Comparison of ENCODE assay signal across 8 mouse cellular contexts in the genomic region with DNA sequence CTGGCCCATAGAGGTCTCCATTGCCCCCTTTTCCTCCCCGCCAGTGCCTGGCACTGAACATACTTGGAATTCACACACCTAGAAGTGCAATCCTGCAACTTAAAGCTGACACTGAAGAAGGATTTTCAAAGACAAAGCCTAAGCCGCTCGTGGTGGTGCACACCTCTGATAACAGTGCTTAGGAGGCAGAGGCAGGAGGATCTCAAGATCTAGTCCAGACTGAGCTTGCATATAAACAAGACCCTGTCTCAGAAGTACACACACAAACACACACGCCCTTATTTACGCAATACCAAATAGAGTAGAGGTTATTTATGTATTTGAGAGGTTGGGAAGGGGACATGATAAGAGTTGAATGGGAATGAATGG. TPM values are rescaled to one million over a fixed set of nuclear protein-coding genes. Genes with fewer than 3 reads are reported as not detected.
DNase-seq lines count a peak whose midpoint lies in the region; ATAC-seq and TF ChIP-seq lines count a peak whose summit lies in the region.

No protein-coding gene starts in this region.

- H3K9ac ChIP-seq in hindbrain, embryonic 16.5 days (ENCODE audit: low read depth, low read length) = peak overlapping the region; percentile 50
- peak overlapping the region; percentile 11; the same call in 1 of the 2 replicates for H3K9ac ChIP-seq in midbrain, embryonic 16.5 days (ENCODE audit: low read depth, low read length)

- DNase-seq in layer of hippocampus, adult 2 months (ENCODE audit: low spot score in 2 of 2) = peak in 1 of 2 experiments; percentile 19
- DNase-seq in layer of hippocampus, adult 9-10 months (ENCODE audit: low spot score) = no peak
- no peak for DNase-seq in ovary, postnatal 14 days (ENCODE audit: low spot score)
- no peak for DNase-seq in testis, postnatal 10 days (ENCODE audit: low spot score)

- no peaks in the 10 kb centered on the region for H3K36me3 ChIP-seq in hindbrain, embryonic 16.5 days (ENCODE audit: control insufficient read depth, insufficient read depth, low read length)
- no peaks in the 10 kb centered on the region for H3K36me3 ChIP-seq in midbrain, embryonic 16.5 days (ENCODE audit: control insufficient read depth, insufficient read depth, low read length)

- no peaks in the 10 kb centered on the region for H3K9me3 ChIP-seq in hindbrain, embryonic 16.5 days (ENCODE audit: control insufficient read depth, low read length)
- no peaks in the 10 kb centered on the region for H3K9me3 ChIP-seq in midbrain, embryonic 16.5 days (replicated peaks; ENCODE audit: control insufficient read depth, low read length, poor library complexity, severe bottlenecking)

- TF ChIP-seq CTCF in layer of hippocampus, adult 2 months (conservative IDR thresholded peaks at IDR 0.05) = no peak
- TF ChIP-seq CTCF in cortical plate, adult 2 months (IDR thresholded peaks at IDR 0.05; ENCODE audit: extremely low read depth, insufficient read depth, low read length) = no peak

- peak overlapping the region; percentile 49 for H3K4me3 ChIP-seq in layer of hippocampus, adult 2 months
- H3K4me3 ChIP-seq in cortical plate, adult 2 months (ENCODE audit: insufficient read depth, low read length) = peak overlapping the region; percentile 45
- peak overlapping the region; percentile 49 for H3K4me3 ChIP-seq in hindbrain, embryonic 16.5 days (ENCODE audit: low read length)
- H3K4me3 ChIP-seq in midbrain, embryonic 16.5 days (ENCODE audit: low read depth, low read length) = peak overlapping the region; percentile 26

- ATAC-seq in hindbrain, embryonic 16.5 days = no peak
- ATAC-seq in midbrain, embryonic 16.5 days = no peak
- no peak for ATAC-seq in CD4-positive, CD25-positive, alpha-beta regulatory T cell, adult 4 months

- TF ChIP-seq POLR2A in cortical plate, adult 2 months (IDR thresholded peaks at IDR 0.05; ENCODE audit: extremely low read depth, insufficient read depth, low read length) = no peak

- no peaks in the 10 kb centered on the region for H3K27me3 ChIP-seq in hindbrain, embryonic 16.5 days (replicated peaks; ENCODE audit: control insufficient read depth, insufficient read depth, low read length)
- no peaks in the 10 kb centered on the region for H3K27me3 ChIP-seq in midbrain, embryonic 16.5 days (ENCODE audit: control insufficient read depth, insufficient read depth, low read depth, low read length)

- peak overlapping the region; percentile 74; the same call in 1 of the 2 replicates for H3K27ac ChIP-seq in layer of hippocampus, adult 2 months
- peak overlapping the region; percentile 14; the same call in 1 of the 2 replicates for H3K27ac ChIP-seq in cortical plate, adult 2 months (ENCODE audit: insufficient read depth, low read length)
- peak overlapping the region; percentile 40 for H3K27ac ChIP-seq in hindbrain, embryonic 16.5 days (ENCODE audit: low read depth, low read length)
- peak overlapping the region; percentile 62; the same call in 1 of the 2 replicates for H3K27ac ChIP-seq in midbrain, embryonic 16.5 days (ENCODE audit: low read length)

- no peaks in the 10 kb centered on the region for H3K4me1 ChIP-seq in cortical plate, adult 2 months (ENCODE audit: control insufficient read depth, insufficient read depth, low read length)
- no peaks in the 10 kb centered on the region for H3K4me1 ChIP-seq in hindbrain, embryonic 16.5 days (ENCODE audit: control insufficient read depth, insufficient read depth, low read depth, low read length)
- H3K4me1 ChIP-seq in midbrain, embryonic 16.5 days (ENCODE audit: control insufficient read depth, insufficient read depth, low read length) = no peaks in the 10 kb centered on the region

- WGBS in hindbrain, embryonic 16.5 days = 50% methylated on average over 5 of the region's 5 CpGs
- 54% methylated on average over 5 of the region's 5 CpGs for WGBS in midbrain, embryonic 16.5 days

- peak overlapping the region; percentile 44 for H3K4me2 ChIP-seq in hindbrain, embryonic 16.5 days (ENCODE audit: low read length)
- peak overlapping the region; percentile 30 for H3K4me2 ChIP-seq in midbrain, embryonic 16.5 days (ENCODE audit: low read length)

RNA-seq across cellular contexts. Expression of gene Ercc6l, which starts 0.5 kb away (rescaled TPM):
- under 1 TPM; 0.12 to 0.23 TPM for total RNA-seq in layer of hippocampus, adult 2 months (2021)
- polyA plus RNA-seq in cortical plate, adult 2 months (2012; rRNA removed) = 0.08 and 0.10 TPM in 2 replicates
- 1.5 and 2.1 TPM in 2 replicates for polyA plus RNA-seq in hindbrain, embryonic 16.5 days (2015; fragmentation: Nextera tagmentation; extraction: Ambion mirVana)
- polyA plus RNA-seq in midbrain, embryonic 16.5 days (2015; fragmentation: Nextera tagmentation; extraction: Ambion mirVana) = 1.0 and 1.4 TPM in 2 replicates
- 1 to 10 TPM; 1.4 to 3.7 TPM for polyA plus RNA-seq in CD4-positive, CD25-positive, alpha-beta regulatory T cell, adult 4 months (2017; shearing (Covaris generic))

RNA-seq across cellular contexts. Expression of gene Rps4x, which starts 31.8 kb away (rescaled TPM):
- 100 to 1,000 TPM; 416 to 499 TPM for total RNA-seq in layer of hippocampus, adult 2 months (2021)
- 561 and 563 TPM in 2 replicates for polyA plus RNA-seq in cortical plate, adult 2 months (2012; rRNA removed)
- polyA plus RNA-seq in hindbrain, embryonic 16.5 days (2015; fragmentation: Nextera tagmentation; extraction: Ambion mirVana) = 344 and 351 TPM in 2 replicates
- 342 TPM in 2 replicates for polyA plus RNA-seq in midbrain, embryonic 16.5 days (2015; fragmentation: Nextera tagmentation; extraction: Ambion mirVana)
- 1,000 to 10,000 TPM; 1,685 to 1,975 TPM for polyA plus RNA-seq in CD4-positive, CD25-positive, alpha-beta regulatory T cell, adult 4 months (2017; shearing (Covaris generic))

RNA-seq across cellular contexts. Expression of gene Pin4, which starts 38.2 kb away (rescaled TPM):
- 10 to 100 TPM; 25.0 to 34.5 TPM for total RNA-seq in layer of hippocampus, adult 2 months (2021)
- polyA plus RNA-seq in cortical plate, adult 2 months (2012; rRNA removed) = 46.0 and 46.5 TPM in 2 replicates
- polyA plus RNA-seq in hindbrain, embryonic 16.5 days (2015; fragmentation: Nextera tagmentation; extraction: Ambion mirVana) = 44.6 and 58.1 TPM in 2 replicates
- 44.8 and 55.2 TPM in 2 replicates for polyA plus RNA-seq in midbrain, embryonic 16.5 days (2015; fragmentation: Nextera tagmentation; extraction: Ambion mirVana)
- polyA plus RNA-seq in CD4-positive, CD25-positive, alpha-beta regulatory T cell, adult 4 months (2017; shearing (Covaris generic)) = 10 to 100 TPM; 17.9 to 60.8 TPM

Comparison
In these comparisons a context has a peak if more than half of its experiments do, and no peak if none do; other contexts are left out.
1. H3K27ac ChIP-seq: peak in every context shown above with its lines; median percentile 74 in layer of hippocampus, adult 2 months; 62 in midbrain, embryonic 16.5 days; 40 in hindbrain, embryonic 16.5 days; 14 in cortical plate, adult 2 months.